In the genomic region with DNA sequence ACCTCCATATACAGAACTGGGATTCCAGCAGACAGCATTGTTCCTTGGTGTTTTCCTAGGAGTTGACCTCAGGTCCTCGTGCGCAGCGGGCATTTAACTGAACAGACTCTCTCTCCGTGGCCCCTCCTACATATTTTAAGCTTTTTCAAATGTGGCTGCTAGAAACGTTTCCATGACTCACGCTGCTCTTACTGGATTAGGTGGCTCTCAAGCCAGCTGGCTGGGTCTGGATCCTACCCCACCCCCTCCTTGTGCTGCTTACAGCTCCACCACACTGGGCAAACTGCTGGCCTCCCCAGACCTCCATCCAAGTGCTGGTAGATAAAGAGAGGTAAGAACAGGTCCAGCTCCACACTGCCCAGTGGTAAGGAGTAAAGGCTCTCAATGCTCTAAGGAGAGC, we compare ENCODE assay signal across 8 mouse cellular contexts. TPM values are rescaled to one million over a fixed set of nuclear protein-coding genes. Genes with fewer than 3 reads are reported as not detected.
DNase-seq lines count a peak whose midpoint lies in the region; ATAC-seq and TF ChIP-seq lines count a peak whose summit lies in the region.

No protein-coding gene starts in this region.

- TF ChIP-seq POLR2A in cerebellum, adult 2 months (IDR thresholded peaks at IDR 0.05; ENCODE audit: borderline replicate concordance, insufficient read depth, low read length): no peak

- H3K27me3 ChIP-seq in cerebellum, adult 2 months (ENCODE audit: control insufficient read depth, insufficient read depth, low read length): no peaks in the 10 kb centered on the region
- H3K27me3 ChIP-seq in heart, embryonic 13.5 days (replicated peaks): no peaks in the 10 kb centered on the region
- no peaks in the 10 kb centered on the region for H3K27me3 ChIP-seq in lung, embryonic 14.5 days (ENCODE audit: insufficient read depth, low read length)
- no peaks in the 10 kb centered on the region for H3K27me3 ChIP-seq in midbrain, postnatal 0 days (ENCODE audit: insufficient read depth, low read length)

- WGBS in cerebellum, adult 2 months: 19% methylated on average over 6 of the region's 6 CpGs
- WGBS in heart, embryonic 13.5 days: 31% methylated on average over 6 of the region's 6 CpGs
- 69% methylated on average over 6 of the region's 6 CpGs for WGBS in lung, embryonic 14.5 days
- WGBS in midbrain, postnatal 0 days: 76% methylated on average over 6 of the region's 6 CpGs

- H3K4me2 ChIP-seq in heart, embryonic 13.5 days: peak overlapping the region; percentile 31; the same call in 1 of the 2 replicates
- H3K4me2 ChIP-seq in lung, embryonic 14.5 days: no peak overlapping the region
- no peak overlapping the region for H3K4me2 ChIP-seq in midbrain, postnatal 0 days (ENCODE audit: low read depth, low read length, poor library complexity, severe bottlenecking)

- H3K4me1 ChIP-seq in cerebellum, adult 2 months (ENCODE audit: control insufficient read depth, insufficient read depth, low read length): peaks cover 14% of the 10 kb centered on the region
- peaks cover 74% of the 10 kb centered on the region for H3K4me1 ChIP-seq in heart, embryonic 13.5 days
- no peaks in the 10 kb centered on the region for H3K4me1 ChIP-seq in lung, embryonic 14.5 days (ENCODE audit: insufficient read depth)
- no peaks in the 10 kb centered on the region for H3K4me1 ChIP-seq in midbrain, postnatal 0 days (ENCODE audit: insufficient read depth, low read length)

- peaks cover 6% of the 10 kb centered on the region; the same call in 1 of the 2 replicates for H3K9me3 ChIP-seq in heart, embryonic 13.5 days
- no peaks in the 10 kb centered on the region for H3K9me3 ChIP-seq in lung, embryonic 14.5 days (ENCODE audit: low read depth, low read length)
- no peaks in the 10 kb centered on the region for H3K9me3 ChIP-seq in midbrain, postnatal 0 days (ENCODE audit: low read length)

- no peak overlapping the region for H3K4me3 ChIP-seq in cerebellum, adult 2 months (replicated peaks; ENCODE audit: insufficient read depth, low read depth, low read length)
- no peak overlapping the region for H3K4me3 ChIP-seq in heart, embryonic 13.5 days
- no peak overlapping the region for H3K4me3 ChIP-seq in lung, embryonic 14.5 days (ENCODE audit: low read depth, low read length)
- no peak overlapping the region for H3K4me3 ChIP-seq in midbrain, postnatal 0 days (ENCODE audit: low read depth, low read length)

- H3K9ac ChIP-seq in heart, embryonic 13.5 days: no peak overlapping the region
- no peak overlapping the region for H3K9ac ChIP-seq in lung, embryonic 14.5 days
- no peak overlapping the region for H3K9ac ChIP-seq in midbrain, postnatal 0 days (replicated peaks; ENCODE audit: low read length, poor library complexity, severe bottlenecking)

- ATAC-seq in heart, embryonic 13.5 days (ENCODE audit: extremely low read depth, insufficient number of reproducible peaks, low FRiP score, low TSS enrichment): peak; percentile 29; the same call in 1 of the 2 replicates
- ATAC-seq in lung, embryonic 14.5 days (ENCODE audit: insufficient read depth): peak; percentile 58; the same call in 1 of the 2 replicates
- ATAC-seq in midbrain, postnatal 0 days (ENCODE audit: low FRiP score): no peak

- peaks cover 15% of the 10 kb centered on the region for H3K36me3 ChIP-seq in heart, embryonic 13.5 days
- peaks cover 5% of the 10 kb centered on the region; the same call in 1 of the 2 replicates for H3K36me3 ChIP-seq in lung, embryonic 14.5 days (ENCODE audit: insufficient read depth)
- H3K36me3 ChIP-seq in midbrain, postnatal 0 days (ENCODE audit: insufficient read depth, low read length): peaks cover 11% of the 10 kb centered on the region

- no peak for TF ChIP-seq CTCF in cerebellum, adult 2 months (IDR thresholded peaks at IDR 0.05; ENCODE audit: borderline replicate concordance, insufficient read depth, low read depth, low read length)
- no peak for TF ChIP-seq CTCF in lung, embryonic 14.5 days (IDR thresholded peaks at IDR 0.05; ENCODE audit: low read depth)
- TF ChIP-seq CTCF in midbrain, postnatal 0 days (IDR thresholded peaks at IDR 0.05): no peak

- DNase-seq in cerebellum, adult 2 months: peak; percentile 14 to 61
- DNase-seq in cerebellum, postnatal 4 days (ENCODE audit: low spot score in 2 of 2): no peak
- peak; percentile 95 for DNase-seq in NIH3T3 (ENCODE audit: low read depth)
- DNase-seq in lung, embryonic 14.5 days: peak; percentile 42
- no peak for DNase-seq in midbrain, postnatal 0 days (ENCODE audit: low spot score)
- no peak for DNase-seq in natural killer cell, adult 2 months (ENCODE audit: low spot score in 2 of 2)
- no peak for DNase-seq in frontal cortex, postnatal 14 days (ENCODE audit: low spot score in 2 of 2)

- no peak overlapping the region for H3K27ac ChIP-seq in cerebellum, adult 2 months (ENCODE audit: insufficient read depth, low read length)
- peak overlapping the region; percentile 82 for H3K27ac ChIP-seq in heart, embryonic 13.5 days (replicated peaks)
- no peak overlapping the region; the same call in 1 of the 2 replicates for H3K27ac ChIP-seq in lung, embryonic 14.5 days (ENCODE audit: low read depth)
- no peak overlapping the region for H3K27ac ChIP-seq in midbrain, postnatal 0 days (ENCODE audit: low read depth, low read length)

RNA-seq across cellular contexts. Expression of gene Lgmn, which starts 17.5 kb away (rescaled TPM):
- polyA plus RNA-seq in cerebellum, adult 2 months (2012; rRNA removed): 139 and 150 TPM in 2 replicates
- polyA plus RNA-seq in heart, embryonic 13.5 days (2015; fragmentation: Nextera tagmentation; extraction: Ambion mirVana): 119 and 122 TPM in 2 replicates
- polyA plus RNA-seq in lung, embryonic 14.5 days (2014; fragmentation: Nextera tagmentation; extraction: Ambion mirVana): 104 and 108 TPM in 2 replicates
- 112 and 124 TPM in 2 replicates for total RNA-seq in midbrain, postnatal 0 days (2014; rRNA removed)
- polyA plus RNA-seq in midbrain, postnatal 0 days (2015; fragmentation: Nextera tagmentation; extraction: Ambion mirVana): 148 and 158 TPM in 2 replicates

RNA-seq across cellular contexts. Expression of gene Golga5, which starts 46.9 kb away (rescaled TPM):
- polyA plus RNA-seq in cerebellum, adult 2 months (2012; rRNA removed): 27.4 and 28.4 TPM in 2 replicates
- polyA plus RNA-seq in heart, embryonic 13.5 days (2015; fragmentation: Nextera tagmentation; extraction: Ambion mirVana): 22.3 and 22.8 TPM in 2 replicates
- polyA plus RNA-seq in lung, embryonic 14.5 days (2014; fragmentation: Nextera tagmentation; extraction: Ambion mirVana): 29.4 and 33.9 TPM in 2 replicates
- 20.8 and 26.0 TPM in 2 replicates for total RNA-seq in midbrain, postnatal 0 days (2014; rRNA removed)
- polyA plus RNA-seq in midbrain, postnatal 0 days (2015; fragmentation: Nextera tagmentation; extraction: Ambion mirVana): 23.0 and 23.3 TPM in 2 replicates

Comparison
In these comparisons a context has a peak if more than half of its experiments do, and no peak if none do; other contexts are left out.
1. DNase-seq: peak in cerebellum, adult 2 months (2 of 2), NIH3T3 (single experiment) and lung, embryonic 14.5 days (single experiment); none in cerebellum, postnatal 4 days (0 of 2), midbrain, postnatal 0 days (single experiment), natural killer cell, adult 2 months (0 of 2) and frontal cortex, postnatal 14 days (0 of 2).